Mouse (Mus musculus): ENCODE data around the gene Fam171a1.

Fam171a1 gene

GRCm38 (mm10) chr2:3267879-3268278 lies 153.9 kb downstream of the Fam171a1 start:
- DNase-seq (ENCODE audit: low spot score in 2 of 2) = no peak

GRCm38 (mm10) chr2:3273349-3273748 lies 159.3 kb downstream of the Fam171a1 start:
- DNase-seq (ENCODE audit: low spot score in 2 of 2) = no peak

GRCm38 (mm10) chr2:3276106-3276505 lies 162.1 kb downstream of the Fam171a1 start:
- DNase-seq (ENCODE audit: low spot score in 2 of 2) = no peak

All from spleen, postnatal 14 days (tissue).